Mouse (Mus musculus) embryo, embryonic 10.5 days (tissue): Measurements from ENCODE around the gene Slc35c1.
"Not testable (repeated sequence)": the region's sequence is repeated elsewhere in the genome, so short reads cannot be mapped to it uniquely, and the experiment has no call there.

ENCODE experiments used
- DNase-seq: peaks from one replicate; pipeline ENCODE4 v3.0.0-alpha.2; 2015; ENCODE audit warnings: low spot score

Slc35c1 gene

DNA sequence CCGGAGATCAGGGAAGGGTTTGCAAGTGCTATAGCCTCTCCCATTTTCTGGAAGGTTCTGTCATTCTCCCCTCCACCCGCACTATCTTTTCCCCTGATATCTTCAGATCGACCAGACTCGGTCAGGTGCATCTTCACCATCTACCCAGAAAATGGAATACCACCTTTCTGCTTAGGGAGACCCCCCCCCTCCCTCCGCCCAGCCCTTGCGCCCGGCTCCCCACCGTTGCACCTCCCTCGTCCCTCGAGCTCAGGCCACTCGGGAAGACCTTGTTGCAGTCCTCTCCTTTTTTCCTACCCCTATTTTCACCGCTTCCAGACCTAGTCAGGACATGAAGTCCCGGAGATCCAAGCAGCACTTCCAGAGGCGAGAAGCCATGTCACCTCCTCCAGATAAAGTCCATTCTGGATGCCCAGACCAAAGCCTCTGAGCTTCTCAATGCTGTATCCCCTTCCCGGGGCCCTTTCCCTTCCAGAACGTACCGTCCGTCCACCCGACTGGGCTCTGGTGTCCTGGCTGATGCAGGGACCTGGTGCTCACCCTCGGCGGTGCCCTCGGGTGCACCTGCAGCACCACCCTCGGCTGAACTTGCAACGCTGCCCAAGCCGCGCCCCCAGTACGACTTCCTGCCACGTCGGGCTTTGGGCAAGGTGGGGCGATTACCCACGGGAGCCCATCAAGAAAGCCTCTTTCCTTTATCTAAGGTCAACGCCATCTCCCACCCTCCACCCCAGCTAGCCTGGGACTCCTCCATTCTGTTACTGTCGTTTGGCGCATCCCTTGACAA, at the start of gene Slc35c1:
Gene Slc35c1 (minus strand): TSS at position 618 of the 787 bp plus-strand sequence.
- DNase-seq = peak; percentile 6

GRCm38 (mm10) chr2:92505291-92505690, 45.0 kb upstream of the Slc35c1 start:
- no peak for DNase-seq

GRCm38 (mm10) chr2:92503421-92503820, 43.1 kb upstream of the Slc35c1 start:
- DNase-seq = no peak

- DNase-seq = peak; percentile 85
These were observed 39.5 kb upstream of the Slc35c1 start for GRCm38 (mm10) chr2:92499701-92500322.

DNA sequence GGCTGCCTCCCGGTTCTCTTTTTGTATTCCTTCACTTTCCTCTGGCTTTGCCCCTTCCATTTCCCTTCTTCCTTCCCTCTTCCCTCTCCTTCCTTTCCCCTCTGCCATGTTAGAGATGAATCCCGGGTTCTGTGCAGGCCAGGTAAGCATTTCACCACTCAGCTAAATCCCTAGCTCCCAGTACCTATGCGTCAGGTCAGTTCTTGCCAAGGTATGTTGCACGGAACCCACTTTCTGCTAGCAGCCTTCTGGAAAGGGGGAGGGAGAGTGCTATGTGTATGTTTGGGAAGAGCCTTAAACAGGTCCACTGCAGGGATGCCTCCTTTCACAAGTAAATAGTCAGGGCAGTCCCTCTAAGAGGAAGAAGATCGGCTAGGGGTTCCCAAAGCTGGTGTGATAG, 36.8 kb upstream of the Slc35c1 start:
- no peak for DNase-seq

DNA sequence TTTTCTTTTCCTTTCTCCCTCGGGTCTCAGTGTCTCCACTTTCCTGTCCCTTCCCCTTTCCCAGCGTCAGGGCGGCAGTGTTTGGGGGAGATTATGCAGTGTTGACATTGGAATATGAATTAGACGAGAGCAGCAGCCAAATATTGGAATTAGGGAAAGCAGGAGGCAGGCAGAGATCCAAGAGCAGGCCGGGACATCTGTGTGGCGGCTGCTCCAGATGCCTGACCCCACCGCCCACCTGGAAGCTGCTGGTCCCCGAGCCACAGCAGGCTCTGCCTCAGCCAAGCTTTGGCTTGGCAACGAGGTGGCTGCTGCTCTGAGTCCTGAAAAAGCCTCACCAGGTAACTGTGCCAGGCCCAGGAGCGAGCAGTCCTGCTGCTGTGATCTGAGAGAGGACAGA, 36.3 kb upstream of the Slc35c1 start:
- DNase-seq = no peak

- no peak for DNase-seq
These were observed 34.6 kb upstream of the Slc35c1 start for GRCm38 (mm10) chr2:92494956-92495355.

- no peak for DNase-seq
These were observed 34.1 kb upstream of the Slc35c1 start for GRCm38 (mm10) chr2:92494423-92494822.

DNA sequence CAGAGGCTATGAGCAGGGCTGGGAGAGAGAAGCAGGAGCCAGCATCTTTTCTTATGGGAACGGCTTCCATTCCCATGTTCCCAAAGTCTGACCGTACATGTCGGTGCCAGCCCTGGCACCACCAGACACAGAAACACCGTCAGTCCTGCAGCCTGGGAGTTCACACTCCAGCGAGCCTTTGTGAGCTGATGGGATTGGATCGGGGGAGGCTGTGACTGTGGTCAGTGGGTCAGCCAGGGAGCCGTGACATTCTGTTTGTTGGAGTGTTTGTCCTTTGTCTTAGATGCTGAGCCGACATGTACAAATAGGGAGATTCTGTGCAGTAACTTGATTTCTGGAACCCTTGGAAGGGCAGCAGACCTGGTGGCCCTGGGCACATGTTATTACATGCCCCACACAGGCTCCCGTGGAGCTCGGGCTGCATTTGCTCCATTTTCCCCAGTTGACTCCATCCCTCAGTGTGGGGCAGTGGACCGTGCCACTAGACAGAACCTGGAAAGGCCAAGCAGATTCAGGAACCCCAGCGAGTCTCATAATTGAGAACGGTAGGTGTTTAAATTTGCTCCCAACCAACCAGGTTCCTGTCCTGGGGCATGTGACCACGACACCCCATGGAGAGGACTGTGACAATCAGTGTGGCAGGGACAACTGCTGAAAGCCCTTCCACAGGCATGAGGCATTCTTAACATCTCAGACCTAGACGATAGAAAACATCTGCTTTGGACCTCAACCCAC, 33.5 kb upstream of the Slc35c1 start:
- no peak for DNase-seq

DNA sequence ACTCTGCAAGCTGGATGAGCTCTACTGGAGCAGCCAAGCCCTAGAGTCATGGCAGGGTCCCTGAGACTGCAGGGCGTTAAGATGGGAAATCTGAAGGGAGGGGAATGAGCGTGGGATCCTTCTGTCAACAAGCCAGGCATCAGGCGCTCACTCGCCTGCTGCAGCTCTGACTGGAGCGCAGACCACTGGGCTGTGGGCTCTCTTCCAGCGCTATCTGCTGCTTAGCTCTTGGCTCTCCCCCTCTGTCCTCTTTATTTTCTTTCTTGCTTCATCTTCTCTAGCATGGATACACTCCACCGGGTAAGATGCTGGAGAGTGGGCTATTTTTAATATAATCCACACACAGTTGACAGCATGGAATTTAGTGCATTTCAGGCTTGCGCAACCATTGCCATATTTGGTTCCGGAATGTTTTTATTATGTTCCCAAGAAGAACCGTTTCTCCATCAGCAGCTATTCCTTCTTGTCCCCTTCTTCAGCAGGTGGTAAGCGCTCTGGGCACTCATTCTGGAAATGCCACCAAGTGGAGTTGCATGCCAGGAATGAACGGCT, 31.7 kb upstream of the Slc35c1 start:
- no peak for DNase-seq

DNA sequence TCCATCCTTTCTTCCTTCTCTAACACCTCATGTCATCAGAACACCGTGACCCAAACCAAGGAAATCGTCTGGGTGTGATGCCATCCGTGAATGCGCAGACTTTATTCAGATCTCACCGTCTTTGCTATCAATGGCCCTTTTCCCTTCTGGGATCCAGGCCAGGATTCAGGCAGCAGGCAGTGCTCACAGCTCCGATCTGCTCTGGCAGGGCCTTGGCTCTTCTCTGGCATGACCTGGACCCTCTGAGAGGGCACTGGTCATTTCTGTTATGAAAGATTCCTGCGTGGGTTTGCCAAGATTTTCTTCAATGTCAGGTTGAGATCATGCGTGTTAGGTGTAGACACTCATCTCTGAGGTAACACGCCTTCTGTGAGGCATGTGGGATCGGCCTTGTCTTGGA, 30.2 kb upstream of the Slc35c1 start:
- no peak for DNase-seq

GRCm38 (mm10) chr2:92487791-92488190, 27.5 kb upstream of the Slc35c1 start:
- no peak for DNase-seq

GRCm38 (mm10) chr2:92486911-92487310, 26.6 kb upstream of the Slc35c1 start:
- no peak for DNase-seq

DNA sequence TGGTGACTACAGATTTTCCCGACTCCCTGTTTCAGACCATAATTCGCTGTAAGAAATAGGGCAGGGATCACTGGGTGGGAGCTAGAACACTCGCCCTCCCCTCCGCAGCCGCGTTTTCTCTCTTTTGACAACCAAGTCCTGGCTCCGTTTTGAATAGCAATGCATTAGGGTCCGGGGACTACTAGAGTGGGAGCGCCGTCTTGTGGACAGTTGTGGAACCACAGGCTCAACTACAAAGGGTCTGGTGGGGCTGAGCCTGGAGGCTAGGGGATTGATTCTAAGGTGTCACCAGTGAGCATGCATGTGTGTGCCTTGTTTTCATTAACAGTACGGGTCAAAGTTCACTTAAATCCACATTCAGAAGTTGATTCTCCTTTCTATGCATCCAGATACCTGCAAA, 26.1 kb upstream of the Slc35c1 start:
- peak; percentile 94 for DNase-seq

- peak; percentile 84 for DNase-seq
These were observed 25.4 kb upstream of the Slc35c1 start for GRCm38 (mm10) chr2:92485640-92486295.

- DNase-seq = no peak
These were observed 24.1 kb upstream of the Slc35c1 start for GRCm38 (mm10) chr2:92484256-92485025.

GRCm38 (mm10) chr2:92483505-92483904, 23.2 kb upstream of the Slc35c1 start:
- DNase-seq = no peak

DNA sequence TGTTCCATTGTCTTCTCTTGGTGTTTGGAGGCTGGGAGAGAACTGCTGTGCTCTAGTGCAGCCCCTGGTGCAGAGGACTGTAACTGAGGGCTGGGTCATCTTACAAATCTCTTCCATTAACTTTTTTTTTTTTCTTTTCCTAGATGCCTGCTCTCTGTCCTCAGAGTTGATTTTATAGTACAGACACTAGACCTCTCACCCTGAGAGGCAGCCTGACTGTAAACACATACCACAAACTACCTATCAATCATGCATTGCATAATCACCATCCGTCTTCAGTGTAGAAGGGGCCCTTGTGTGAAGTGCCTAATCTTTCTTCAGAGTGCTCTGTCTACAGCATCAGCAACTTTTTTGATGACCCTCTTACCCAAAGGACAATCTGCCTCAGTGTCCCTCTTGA, 22.2 kb upstream of the Slc35c1 start:
- no peak for DNase-seq

GRCm38 (mm10) chr2:92478313-92478688, 18.0 kb upstream of the Slc35c1 start:
- DNase-seq = no peak

DNA sequence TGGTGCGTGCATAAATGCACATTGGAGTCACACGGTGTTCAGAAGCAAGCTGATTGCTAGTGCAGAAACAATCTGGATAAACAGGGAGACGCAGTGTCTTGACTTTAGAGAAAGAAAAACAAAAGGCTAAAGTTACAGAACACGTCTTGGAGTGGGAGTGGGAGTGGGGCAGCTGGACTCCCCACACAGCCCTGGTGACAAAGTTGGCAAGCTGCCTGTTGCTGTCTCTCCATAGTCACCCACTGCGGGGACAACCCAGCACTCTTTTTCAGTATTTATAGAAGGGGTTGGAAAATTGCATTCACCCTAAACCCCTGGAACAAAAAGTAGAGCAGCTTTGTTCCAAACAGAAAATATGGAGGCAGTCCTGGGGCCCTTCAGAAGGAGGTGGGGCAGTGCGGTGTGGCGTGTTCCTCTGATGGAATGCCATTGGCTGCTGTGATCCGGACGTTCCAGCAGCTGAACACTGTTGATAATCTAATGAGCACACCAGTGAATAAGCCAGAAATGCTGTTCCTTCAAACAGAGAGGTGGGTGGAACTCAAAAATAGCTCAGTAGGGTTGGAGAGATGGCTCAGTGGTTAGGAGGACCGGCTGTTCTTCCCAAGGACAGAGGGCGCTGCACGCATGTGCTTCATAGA, 17.5 kb upstream of the Slc35c1 start:
- no peak for DNase-seq

- not testable (repeated sequence) for DNase-seq
These were observed 16.2 kb upstream of the Slc35c1 start for GRCm38 (mm10) chr2:92476580-92476979.
